Mouse (Mus musculus): ENCODE measurements around the gene Adgrl1.

- TF ChIP-seq CTCF (IDR thresholded peaks at IDR 0.05; ENCODE audit: borderline replicate concordance, insufficient read depth, low read length) (no peak), POLR2A (IDR thresholded peaks at IDR 0.05; ENCODE audit: low read depth, low read length) (no peak; the same call in 1 of the 2 replicates)
Observed at GRCm38 (mm10) chr8:83971121-83971520, 71.2 kb downstream of the Adgrl1 start.
